Mouse (Mus musculus) liver, postnatal 0 days (tissue): ENCODE measurements at regions not wholly inside any gene's neighbourhood (a gene's known extent, or its start where the extent isn't known, plus 50 kb on each side); places are given as distances from the start of the nearest gene placed in this dataset.

ENCODE experiments used
- ATAC-seq: fragments of 200-750 bp; cut with Nextera tagmentation; 2 replicates; pipeline ENCODE4 v1.8.0; 2017; ENCODE audit warnings: mild to moderate bottlenecking, moderate library complexity
- DNase-seq: peaks from one replicate; pipeline ENCODE4 v3.0.0-alpha.2; 2016
- H3K27ac ChIP-seq: fragments of 300-500 bp; sonication (generic); 2 replicates; pipeline ENCODE4 v1.5.1; 2014; ENCODE audit warnings: antibody characterized with exemption, moderate library complexity, mild to moderate bottlenecking, low read depth
- H3K27me3 ChIP-seq: fragments of 300-500 bp; sonication (generic); 2 replicates; pipeline ENCODE4 v1.6.1; 2014; ENCODE audit warnings: low read length, control low read depth, mixed read lengths; ENCODE audit not compliant: insufficient read depth
- H3K36me3 ChIP-seq: fragments of 300-500 bp; sonication (generic); replicated peaks from 2 replicates; pipeline ENCODE4 v1.6.1; 2014; ENCODE audit warnings: mild to moderate bottlenecking, control low read depth, low read length, moderate library complexity, mixed read lengths; ENCODE audit not compliant: insufficient read depth
- H3K4me1 ChIP-seq: fragments of 300-500 bp; sonication (generic); 2 replicates; pipeline ENCODE4 v1.6.1; 2014; ENCODE audit warnings: antibody characterized with exemption, mild to moderate bottlenecking, control low read depth; ENCODE audit not compliant: insufficient read depth
- H3K4me2 ChIP-seq: fragments of 300-500 bp; sonication (generic); 2 replicates; pipeline ENCODE4 v1.6.1; 2014; ENCODE audit warnings: low read depth, mild to moderate bottlenecking, low read length, moderate library complexity, mixed read lengths
- H3K4me3 ChIP-seq: fragments of 300-500 bp; sonication (generic); 2 replicates; pipeline ENCODE4 v1.5.1; 2014; ENCODE audit warnings: low read depth, low read length
- H3K9ac ChIP-seq: fragments of 300-500 bp; sonication (generic); replicated peaks from 2 replicates; pipeline ENCODE4 v1.6.1; 2014; ENCODE audit warnings: mild to moderate bottlenecking, moderate library complexity
- H3K9me3 ChIP-seq: fragments of 300-500 bp; sonication (generic); 2 replicates; pipeline ENCODE4 v1.6.1; 2016; ENCODE audit warnings: mild to moderate bottlenecking, control low read depth, low read length, mixed read lengths
- CTCF ChIP-seq: sonication (generic); IDR thresholded peaks from 2 replicates; pipeline ENCODE4 v1.5.1; 2016; ENCODE audit warnings: antibody characterized with exemption, low read depth
- EP300 ChIP-seq: IDR thresholded peaks from 2 replicates; pipeline ENCODE4 v1.6.1; 2016; ENCODE audit warnings: antibody characterized with exemption, low read depth, mild to moderate bottlenecking
- WGBS: fragments of 180-500 bp; shearing (Covaris S2); extraction: QIAGEN DNeasy Blood & Tissue Kit; methylation state at CpG from one replicate; pipeline ENCODE4 v1.1.7; 2014; ENCODE audit not compliant: insufficient replicate concordance; 5-methylcytosine and 5-hydroxymethylcytosine counted together

DNA sequence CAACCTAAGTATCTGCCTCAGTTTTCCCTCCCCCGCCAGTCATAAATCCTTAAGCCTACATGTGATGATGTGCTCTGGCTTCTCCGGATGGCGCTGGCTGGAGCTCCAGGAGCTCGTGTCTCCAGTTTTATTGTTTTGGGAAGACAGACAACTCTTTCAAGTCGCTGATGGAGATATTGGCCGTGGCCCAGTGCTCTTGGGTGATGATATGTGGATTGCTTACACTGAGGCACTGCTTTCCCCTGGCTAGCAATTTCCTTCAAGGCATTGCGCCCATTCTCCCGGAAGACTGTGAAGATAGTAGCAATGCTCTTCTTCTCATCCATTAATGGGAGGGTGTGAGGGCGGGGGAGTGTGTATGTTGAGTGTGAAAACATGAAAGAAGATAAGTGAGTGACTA lies 287.1 kb downstream of the Mtx2 start:
- no peak for ATAC-seq
- no peak for DNase-seq
- TF ChIP-seq CTCF (no peak), EP300 (no peak)
- no peaks in the 10 kb centered on the region for H3K4me1 ChIP-seq
- H3K27ac ChIP-seq = no peak overlapping the region
- no peaks in the 10 kb centered on the region for H3K9me3 ChIP-seq
- no peak overlapping the region for H3K4me2 ChIP-seq
- no peaks in the 10 kb centered on the region for H3K36me3 ChIP-seq
- H3K9ac ChIP-seq = no peak overlapping the region
- no peak overlapping the region for H3K4me3 ChIP-seq
- WGBS = 76% methylated on average over 9 of the region's 9 CpGs
- H3K27me3 ChIP-seq = no peaks in the 10 kb centered on the region

DNA sequence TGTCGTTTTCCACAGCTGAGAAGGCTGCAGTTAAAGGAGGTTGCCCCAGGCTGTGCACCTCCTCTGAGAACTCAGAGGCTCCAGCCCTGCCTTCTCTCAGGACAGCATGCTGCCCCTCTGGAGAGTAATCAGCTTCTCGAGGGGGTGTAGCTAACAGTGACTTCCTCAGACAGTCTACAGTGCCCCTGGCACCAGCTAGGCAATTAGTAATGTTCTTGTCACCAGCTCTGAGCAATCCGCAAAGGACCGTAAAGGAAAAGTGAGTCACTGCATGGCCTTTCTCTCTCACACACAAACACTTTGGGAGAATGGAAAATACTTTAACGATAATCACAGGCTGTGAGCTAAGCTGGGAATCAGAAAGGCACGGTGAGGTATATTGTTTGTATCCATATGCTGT lies 288.8 kb downstream of the Mtx2 start:
- no peaks in the 10 kb centered on the region for H3K9me3 ChIP-seq
- H3K27me3 ChIP-seq = no peaks in the 10 kb centered on the region
- H3K27ac ChIP-seq = no peak overlapping the region
- no peak for TF ChIP-seq EP300
- TF ChIP-seq CTCF = no peak
- no peak overlapping the region for H3K9ac ChIP-seq
- ATAC-seq (no peak), DNase-seq (no peak)
- H3K4me2 ChIP-seq = no peak overlapping the region
- WGBS = 34% methylated on average over 6 of the region's 6 CpGs
- H3K36me3 ChIP-seq = no peaks in the 10 kb centered on the region
- H3K4me3 ChIP-seq = no peak overlapping the region
- H3K4me1 ChIP-seq = no peaks in the 10 kb centered on the region

DNA sequence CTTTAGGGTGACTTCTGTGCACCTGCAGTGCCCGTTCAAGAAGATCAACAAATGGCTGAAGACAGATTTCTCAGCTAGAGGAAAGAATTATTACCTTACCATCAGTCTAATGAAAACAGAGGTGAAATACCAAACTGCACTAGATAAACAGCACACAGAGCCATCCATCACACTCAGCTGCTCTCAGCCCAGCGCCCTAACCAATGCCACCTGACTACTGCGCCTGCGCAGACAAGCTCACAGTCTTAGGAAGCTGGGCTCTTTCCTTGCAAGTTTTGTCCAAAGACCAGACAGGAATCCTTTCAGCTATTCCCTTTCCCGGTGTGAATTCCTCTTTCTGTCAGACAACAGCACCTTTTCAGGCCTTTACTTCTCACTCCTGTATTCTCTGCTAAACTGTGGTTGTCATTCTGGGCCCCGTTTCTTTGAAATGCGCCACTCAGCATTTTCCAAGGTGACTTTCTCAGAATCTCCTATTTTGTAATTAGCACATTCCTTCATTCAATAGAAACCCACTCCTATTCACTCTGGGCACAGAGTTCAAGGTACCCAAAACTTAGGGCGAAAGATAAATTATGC lies 292.8 kb downstream of the Mtx2 start:
- no peak overlapping the region for H3K4me3 ChIP-seq
- H3K9ac ChIP-seq = no peak overlapping the region
- TF ChIP-seq CTCF (no peak), EP300 (no peak)
- H3K36me3 ChIP-seq = no peaks in the 10 kb centered on the region
- no peaks in the 10 kb centered on the region for H3K9me3 ChIP-seq
- no peaks in the 10 kb centered on the region for H3K27me3 ChIP-seq
- DNase-seq (no peak), ATAC-seq (no peak)
- H3K4me2 ChIP-seq = no peak overlapping the region
- 77% methylated on average over 8 of the region's 8 CpGs for WGBS
- H3K4me1 ChIP-seq = no peaks in the 10 kb centered on the region
- no peak overlapping the region for H3K27ac ChIP-seq

DNA sequence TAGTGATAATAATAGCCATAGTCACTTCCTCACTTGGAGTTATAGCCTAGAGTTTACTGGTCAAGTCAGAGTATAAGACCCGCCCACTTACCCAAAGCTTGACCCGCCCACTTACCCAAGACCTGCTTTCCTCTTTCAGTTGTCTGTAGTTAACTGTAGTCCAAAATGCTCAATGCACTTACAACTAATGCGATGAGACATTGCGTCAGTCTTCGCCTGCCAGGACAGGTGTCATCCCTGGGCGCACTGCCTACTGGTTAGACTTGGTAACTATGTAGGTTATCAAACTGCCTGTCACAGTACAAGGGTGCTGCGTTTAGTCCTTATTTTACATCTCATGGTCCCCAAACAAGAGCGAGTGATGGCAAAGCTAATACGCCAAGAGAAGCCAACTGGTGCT lies 294.0 kb downstream of the Mtx2 start:
- Histone ChIP-seq H3K27me3 (no peaks in the 10 kb centered on the region), H3K4me1 (no peaks in the 10 kb centered on the region), H3K4me2 (no peak overlapping the region), H3K27ac (no peak overlapping the region), H3K36me3 (no peaks in the 10 kb centered on the region), H3K4me3 (no peak overlapping the region), H3K9ac (no peak overlapping the region), H3K9me3 (no peaks in the 10 kb centered on the region)
- WGBS = 83% methylated on average over 9 of the region's 9 CpGs
- TF ChIP-seq CTCF (no peak), EP300 (no peak)
- ATAC-seq (no peak), DNase-seq (no peak)

DNA sequence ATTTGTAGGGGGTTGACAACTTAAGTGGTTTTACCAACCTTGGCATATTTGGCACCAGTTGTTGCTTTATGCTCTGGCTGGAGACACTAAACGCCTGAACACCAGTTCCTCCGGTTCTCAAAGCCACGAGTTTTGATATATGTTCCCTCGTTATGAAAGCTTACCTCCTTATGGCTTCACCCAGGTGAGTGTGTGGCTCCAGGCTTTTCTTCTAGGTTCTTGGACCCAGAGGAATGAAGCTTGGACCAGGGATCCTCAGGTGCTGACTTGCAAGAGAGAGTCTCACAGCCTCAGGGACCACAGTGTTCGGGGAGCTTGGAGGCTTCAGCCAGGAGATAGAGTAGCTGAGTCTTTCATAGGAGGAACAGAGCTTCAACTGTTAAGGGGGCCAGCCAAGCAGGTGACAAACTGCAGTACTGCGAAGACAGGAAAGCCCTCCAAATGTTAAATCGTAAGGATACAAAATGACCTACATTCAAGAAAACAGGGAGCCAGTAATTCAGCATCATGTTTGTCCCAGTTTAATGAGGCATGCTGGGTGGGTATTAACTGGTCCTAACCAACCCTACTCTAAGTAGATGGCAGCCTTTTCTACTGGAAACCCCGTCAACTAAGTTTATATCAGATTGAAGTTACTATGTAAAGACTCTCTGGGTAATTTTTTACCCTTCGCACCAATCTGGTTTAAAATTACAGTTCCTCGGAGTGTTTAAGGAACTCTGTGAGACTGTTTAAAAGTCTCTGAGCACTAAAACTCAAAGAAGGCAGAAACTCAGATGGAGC lies 307.9 kb downstream of the Mtx2 start:
- no peak overlapping the region for H3K4me2 ChIP-seq
- no peak for ATAC-seq
- no peak overlapping the region for H3K9ac ChIP-seq
- TF ChIP-seq CTCF (no peak), EP300 (no peak)
- no peak for DNase-seq
- WGBS = 69% methylated on average over 10 of the region's 10 CpGs
- no peak overlapping the region for H3K27ac ChIP-seq
- H3K9me3 ChIP-seq = no peaks in the 10 kb centered on the region
- 0 out of 2 replicates have a peak, but pooled peaks cover 3% of the 10 kb centered on the region for H3K4me1 ChIP-seq
- H3K4me3 ChIP-seq = no peak overlapping the region
- peaks cover 25% of the 10 kb centered on the region for H3K27me3 ChIP-seq
- H3K36me3 ChIP-seq = no peaks in the 10 kb centered on the region

DNA sequence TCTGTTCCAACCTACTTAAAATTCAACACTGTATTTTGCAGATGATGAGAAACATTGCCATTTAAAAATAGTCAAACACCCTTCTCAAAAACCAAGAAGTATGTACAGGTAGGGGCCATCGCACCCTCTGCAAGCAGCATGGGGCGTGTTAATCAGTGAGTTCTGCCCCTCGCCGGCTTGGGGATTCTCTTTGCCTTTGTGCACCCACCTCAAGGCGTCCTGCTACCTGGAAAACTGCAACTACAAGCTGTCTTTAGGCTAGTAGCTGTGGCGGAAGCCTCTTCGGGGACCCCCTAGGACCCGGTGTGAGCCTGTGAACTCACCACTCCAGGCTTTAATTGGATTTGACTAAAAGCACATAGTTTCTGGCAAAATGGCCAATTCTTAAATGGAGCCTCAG lies 311.0 kb downstream of the Mtx2 start:
- H3K36me3 ChIP-seq = no peaks in the 10 kb centered on the region
- DNase-seq (no peak), ATAC-seq (no peak)
- WGBS = 23% methylated on average over 8 of the region's 8 CpGs
- H3K9ac ChIP-seq = no peak overlapping the region
- H3K4me1 ChIP-seq = 0 out of 2 replicates have a peak, but pooled peaks cover 3% of the 10 kb centered on the region
- no peak overlapping the region for H3K4me3 ChIP-seq
- H3K9me3 ChIP-seq = no peaks in the 10 kb centered on the region
- H3K4me2 ChIP-seq = no peak overlapping the region
- peaks cover 47% of the 10 kb centered on the region for H3K27me3 ChIP-seq
- no peak overlapping the region for H3K27ac ChIP-seq
- no peak for TF ChIP-seq EP300
- TF ChIP-seq CTCF = no peak
